Mouse (Mus musculus): ENCODE data around the gene Dlg2. TPM values are rescaled to one million over a fixed set of nuclear protein-coding genes. Genes with fewer than 3 reads are reported as not detected.

Dlg2 gene
- polyA plus RNA-seq, 1 experiment from 2014 or later: 7.2 TPM

DNA sequence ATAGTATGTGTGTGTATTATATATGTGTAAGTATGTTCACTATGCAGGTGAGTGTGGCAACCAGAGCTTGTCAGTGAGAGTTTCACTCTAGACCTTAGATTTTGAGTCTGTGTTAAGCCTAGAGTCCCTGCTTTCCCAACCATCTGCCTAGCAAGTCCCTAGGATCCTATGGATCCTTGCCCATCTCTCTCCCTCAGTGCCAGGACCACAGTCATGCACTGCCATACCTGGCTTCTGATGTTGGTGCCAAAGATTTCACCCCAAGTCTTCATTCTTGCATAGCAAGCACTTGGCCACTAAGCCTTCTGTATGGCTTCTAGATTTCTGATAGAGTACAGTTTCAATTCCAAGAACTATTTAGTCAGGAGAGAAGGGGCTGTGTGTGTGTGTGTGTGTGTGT lies 1843.7 kb downstream of the Dlg2 start:
- no peak overlapping the region for H3K4me2 ChIP-seq (replicated peaks)
- no peaks in the 10 kb centered on the region for H3K36me3 ChIP-seq
- ATAC-seq (ENCODE audit: insufficient number of reproducible peaks, low FRiP score, low TSS enrichment, low read depth): no peak
- H3K4me1 ChIP-seq: peaks cover 8% of the 10 kb centered on the region; the same call in 1 of the 2 replicates
- H3K4me3 ChIP-seq (replicated peaks): no peak overlapping the region
- H3K9me3 ChIP-seq (replicated peaks): no peaks in the 10 kb centered on the region
- H3K9ac ChIP-seq: no peak overlapping the region
- H3K27ac ChIP-seq (replicated peaks): no peak overlapping the region
- H3K27me3 ChIP-seq: no peaks in the 10 kb centered on the region

- Histone ChIP-seq H3K27ac (replicated peaks) (no peak overlapping the region), H3K36me3 (no peaks in the 10 kb centered on the region), H3K9me3 (replicated peaks) (no peaks in the 10 kb centered on the region), H3K9ac (no peak overlapping the region), H3K4me2 (replicated peaks) (no peak overlapping the region), H3K4me3 (replicated peaks) (no peak overlapping the region), H3K4me1 (0 out of 2 replicates have a peak, but pooled peaks cover 2% of the 10 kb centered on the region), H3K27me3 (no peaks in the 10 kb centered on the region)
- 84% methylated on average over 2 of the region's 2 CpGs for WGBS
- ATAC-seq (ENCODE audit: insufficient number of reproducible peaks, low FRiP score, low TSS enrichment, low read depth): no peak
These were observed 1845.3 kb downstream of the Dlg2 start for GRCm38 (mm10) chr7:92321786-92322185.

GRCm38 (mm10) chr7:92322342-92323069 lies 1846.0 kb downstream of the Dlg2 start:
- Histone ChIP-seq H3K4me3 (replicated peaks) (no peak overlapping the region), H3K27me3 (no peaks in the 10 kb centered on the region), H3K4me2 (replicated peaks) (no peak overlapping the region), H3K9me3 (replicated peaks) (no peaks in the 10 kb centered on the region), H3K9ac (no peak overlapping the region), H3K27ac (replicated peaks) (no peak overlapping the region), H3K36me3 (no peaks in the 10 kb centered on the region), H3K4me1 (no peaks in the 10 kb centered on the region)
- ATAC-seq (ENCODE audit: insufficient number of reproducible peaks, low FRiP score, low TSS enrichment, low read depth): no peak
- WGBS: 76% methylated on average over 13 of the region's 13 CpGs

- no peak overlapping the region for H3K9ac ChIP-seq
- no peaks in the 10 kb centered on the region for H3K27me3 ChIP-seq
- H3K4me1 ChIP-seq: no peaks in the 10 kb centered on the region
- H3K27ac ChIP-seq (replicated peaks): no peak overlapping the region
- ATAC-seq (ENCODE audit: insufficient number of reproducible peaks, low FRiP score, low TSS enrichment, low read depth): no peak
- no peak overlapping the region for H3K4me2 ChIP-seq (replicated peaks)
- H3K36me3 ChIP-seq: no peaks in the 10 kb centered on the region
- 47% methylated on average over 4 of the region's 4 CpGs for WGBS
- H3K4me3 ChIP-seq (replicated peaks): no peak overlapping the region
- no peaks in the 10 kb centered on the region for H3K9me3 ChIP-seq (replicated peaks)
These were observed 1847.2 kb downstream of the Dlg2 start for GRCm38 (mm10) chr7:92323710-92324109.

DNA sequence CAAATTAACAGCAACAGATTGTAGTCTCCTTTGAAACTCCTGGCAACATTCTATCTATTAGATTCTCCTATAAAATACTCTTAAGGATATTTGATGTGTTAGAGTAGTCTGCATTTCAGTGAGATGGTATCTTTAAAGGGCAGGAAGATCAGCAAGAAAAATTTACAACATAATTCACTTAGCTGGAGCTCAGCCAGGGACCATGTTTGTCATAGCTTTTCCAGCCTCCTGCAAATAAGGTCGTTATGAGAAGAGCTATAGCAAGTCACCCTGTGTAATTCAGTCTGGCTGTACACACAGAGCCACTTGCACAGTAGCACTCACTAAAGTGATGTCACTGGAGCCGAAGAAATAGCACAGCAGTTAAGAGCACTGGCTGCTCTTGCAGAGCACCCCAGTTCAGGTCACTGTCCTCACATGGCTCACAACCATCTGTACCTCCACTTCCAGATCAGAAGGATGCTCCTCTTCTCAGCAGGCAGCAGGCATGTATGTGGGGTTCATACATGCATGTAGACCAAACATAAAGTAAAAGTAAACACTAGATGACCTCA lies 1850.9 kb downstream of the Dlg2 start:
- no peaks in the 10 kb centered on the region for H3K9me3 ChIP-seq (replicated peaks)
- 38% methylated on average over 2 of the region's 2 CpGs for WGBS
- H3K27me3 ChIP-seq: no peaks in the 10 kb centered on the region
- no peaks in the 10 kb centered on the region for H3K36me3 ChIP-seq
- H3K27ac ChIP-seq (replicated peaks): no peak overlapping the region
- no peak overlapping the region for H3K9ac ChIP-seq
- H3K4me3 ChIP-seq (replicated peaks): no peak overlapping the region
- ATAC-seq (ENCODE audit: insufficient number of reproducible peaks, low FRiP score, low TSS enrichment, low read depth): no peak
- H3K4me1 ChIP-seq: no peaks in the 10 kb centered on the region
- H3K4me2 ChIP-seq (replicated peaks): no peak overlapping the region

DNA sequence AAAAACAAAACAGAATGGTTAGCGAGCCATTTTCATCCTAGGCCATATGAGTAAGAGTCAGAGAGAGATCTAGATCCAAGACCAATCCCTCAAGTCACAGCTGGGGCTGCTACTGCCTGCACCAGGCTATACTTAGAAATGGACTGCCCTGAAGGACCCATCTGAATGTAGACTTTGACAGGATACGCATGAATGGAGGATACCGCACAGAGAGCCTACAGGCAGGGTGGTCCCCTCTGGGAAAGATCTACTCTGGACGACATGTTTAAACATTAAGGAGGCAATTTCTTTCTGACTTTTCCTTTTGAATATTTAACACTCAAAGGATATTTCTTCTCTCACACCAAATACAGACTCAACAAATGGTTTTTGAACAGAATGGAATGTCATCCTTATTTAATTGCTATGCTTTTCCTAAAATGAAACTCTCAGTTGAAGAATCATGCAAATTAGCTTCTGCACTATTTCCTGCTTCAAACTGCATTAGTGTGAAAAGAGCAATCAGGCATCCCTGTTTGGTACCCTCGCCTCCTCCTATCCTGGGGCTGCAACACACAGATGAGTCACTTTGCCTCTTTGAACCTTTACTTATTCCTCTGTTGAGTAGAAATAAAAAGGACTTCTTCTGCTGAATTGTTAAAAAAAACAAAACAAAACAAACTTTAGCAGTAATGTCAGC lies 1856.9 kb downstream of the Dlg2 start:
- Histone ChIP-seq H3K27ac (replicated peaks) (no peak overlapping the region), H3K9me3 (replicated peaks) (no peaks in the 10 kb centered on the region), H3K9ac (no peak overlapping the region), H3K4me1 (no peaks in the 10 kb centered on the region), H3K27me3 (no peaks in the 10 kb centered on the region), H3K36me3 (no peaks in the 10 kb centered on the region), H3K4me3 (replicated peaks) (no peak overlapping the region), H3K4me2 (replicated peaks) (no peak overlapping the region)
- WGBS: 64% methylated on average over 5 of the region's 5 CpGs
- ATAC-seq (ENCODE audit: insufficient number of reproducible peaks, low FRiP score, low TSS enrichment, low read depth): no peak

- no peak overlapping the region for H3K4me3 ChIP-seq (replicated peaks)
- no peak overlapping the region for H3K27ac ChIP-seq (replicated peaks)
- H3K9ac ChIP-seq: no peak overlapping the region
- no peaks in the 10 kb centered on the region for H3K27me3 ChIP-seq
- no peaks in the 10 kb centered on the region for H3K9me3 ChIP-seq (replicated peaks)
- H3K4me1 ChIP-seq: no peaks in the 10 kb centered on the region
- no peak overlapping the region for H3K4me2 ChIP-seq (replicated peaks)
- H3K36me3 ChIP-seq: no peaks in the 10 kb centered on the region
- 48% methylated on average over 3 of the region's 3 CpGs for WGBS
- no peak for ATAC-seq (ENCODE audit: insufficient number of reproducible peaks, low FRiP score, low TSS enrichment, low read depth)
These were observed 1880.1 kb downstream of the Dlg2 start for GRCm38 (mm10) chr7:92356542-92356941.

- Histone ChIP-seq H3K9me3 (replicated peaks) (no peaks in the 10 kb centered on the region), H3K4me1 (no peaks in the 10 kb centered on the region), H3K36me3 (no peaks in the 10 kb centered on the region), H3K9ac (no peak overlapping the region), H3K27me3 (no peaks in the 10 kb centered on the region), H3K4me2 (replicated peaks) (no peak overlapping the region), H3K27ac (replicated peaks) (no peak overlapping the region), H3K4me3 (replicated peaks) (no peak overlapping the region)
- 33% methylated on average over 3 of the region's 3 CpGs for WGBS
- ATAC-seq (ENCODE audit: insufficient number of reproducible peaks, low FRiP score, low TSS enrichment, low read depth): no peak
These were observed 1886.9 kb downstream of the Dlg2 start for GRCm38 (mm10) chr7:92363386-92363785.

DNA sequence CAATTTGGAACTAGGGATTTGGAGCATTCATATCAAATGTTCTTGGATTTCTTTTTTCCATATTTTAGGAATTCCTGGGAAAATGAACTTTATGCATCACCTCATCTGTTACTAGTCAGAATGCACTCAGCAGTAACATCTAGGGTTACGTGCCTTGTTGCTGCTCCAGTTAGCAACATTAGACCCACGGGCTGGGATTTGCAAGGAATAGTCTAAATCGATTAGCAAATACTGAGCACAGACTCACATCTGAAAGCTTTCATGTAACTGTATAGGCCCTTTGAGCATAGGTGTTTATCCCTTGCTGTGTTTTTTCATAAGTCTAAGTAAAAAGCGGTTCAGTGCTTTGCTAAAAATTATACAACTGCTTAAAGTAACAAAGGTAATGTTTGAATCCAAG lies 1887.3 kb downstream of the Dlg2 start:
- no peaks in the 10 kb centered on the region for H3K4me1 ChIP-seq
- no peaks in the 10 kb centered on the region for H3K36me3 ChIP-seq
- H3K9me3 ChIP-seq (replicated peaks): no peaks in the 10 kb centered on the region
- H3K27ac ChIP-seq (replicated peaks): no peak overlapping the region
- no peaks in the 10 kb centered on the region for H3K27me3 ChIP-seq
- H3K9ac ChIP-seq: no peak overlapping the region
- WGBS: 45% methylated on average over 4 of the region's 4 CpGs
- no peak overlapping the region for H3K4me3 ChIP-seq (replicated peaks)
- H3K4me2 ChIP-seq (replicated peaks): no peak overlapping the region
- ATAC-seq (ENCODE audit: insufficient number of reproducible peaks, low FRiP score, low TSS enrichment, low read depth): no peak

- Histone ChIP-seq H3K27ac (replicated peaks) (no peak overlapping the region), H3K27me3 (no peaks in the 10 kb centered on the region), H3K9ac (no peak overlapping the region), H3K4me3 (replicated peaks) (no peak overlapping the region), H3K4me1 (no peaks in the 10 kb centered on the region), H3K36me3 (no peaks in the 10 kb centered on the region), H3K9me3 (replicated peaks) (no peaks in the 10 kb centered on the region), H3K4me2 (replicated peaks) (no peak overlapping the region)
- ATAC-seq (ENCODE audit: insufficient number of reproducible peaks, low FRiP score, low TSS enrichment, low read depth): no peak
- 70% methylated on average over 1 of the region's 1 CpGs for WGBS
These were observed 1890.6 kb downstream of the Dlg2 start for GRCm38 (mm10) chr7:92367111-92367510.

- no peak overlapping the region for H3K4me3 ChIP-seq (replicated peaks)
- H3K9me3 ChIP-seq (replicated peaks): no peaks in the 10 kb centered on the region
- no peaks in the 10 kb centered on the region for H3K36me3 ChIP-seq
- no peak overlapping the region for H3K9ac ChIP-seq
- no peaks in the 10 kb centered on the region for H3K27me3 ChIP-seq
- no peak overlapping the region for H3K27ac ChIP-seq (replicated peaks)
- H3K4me2 ChIP-seq (replicated peaks): no peak overlapping the region
- H3K4me1 ChIP-seq: no peaks in the 10 kb centered on the region
- no peak for ATAC-seq (ENCODE audit: insufficient number of reproducible peaks, low FRiP score, low TSS enrichment, low read depth)
These were observed 1894.0 kb downstream of the Dlg2 start for GRCm38 (mm10) chr7:92370521-92370920.
